Mouse (Mus musculus) heart, postnatal 0 days (tissue): ENCODE measurements around the gene Mtmr12.

Source experiments
- CTCF ChIP-seq: IDR thresholded peaks from 2 replicates; pipeline ENCODE4 v1.5.1; 2016; ENCODE audit warnings: antibody characterized with exemption, control low read depth, low read depth
- EP300 ChIP-seq: IDR thresholded peaks from 2 replicates; pipeline ENCODE4 v1.6.1; 2016; ENCODE audit warnings: antibody characterized with exemption, low read depth

- TF ChIP-seq CTCF (no peak), EP300 (no peak)
Observed at GRCm38 (mm10) chr15:12307114-12307513, 102.3 kb downstream of the Mtmr12 start.
